Mouse (Mus musculus) CH12.LX (cell line): Measurements from ENCODE around the gene Slc7a6. TPM values are rescaled to one million over a fixed set of nuclear protein-coding genes. Genes with fewer than 3 reads are reported as not detected.

Experiments used
- DNase-seq: peaks from one replicate; pipeline ENCODE4 v3.0.0-alpha.2; 2013; ENCODE audit errors: extremely low read depth
- H3K27ac ChIP-seq: 2 replicates; pipeline ENCODE4 v1.5.1; 2012; ENCODE audit warnings: low read depth, mild to moderate bottlenecking, control low read depth, moderate library complexity; ENCODE audit not compliant: insufficient read depth
- H3K27me3 ChIP-seq: replicated peaks from 2 replicates; pipeline ENCODE3; 2012; ENCODE audit warnings: inconsistent platforms
- H3K36me3 ChIP-seq, 2 experiments: replicated peaks in 1 of 2; 2 replicates each; pipeline versions ENCODE3 to v1.6.1; 2012; ENCODE audit warnings: inconsistent platforms in 1 of 2, low read length in 1 of 2, mild to moderate bottlenecking in 1 of 2, mixed read lengths in 1 of 2, moderate library complexity in 1 of 2; ENCODE audit not compliant: control insufficient read depth in 1 of 2, insufficient read depth in 1 of 2
- H3K4me1 ChIP-seq, 2 experiments: 2 replicates each; pipeline ENCODE4 v1.6.1; 2012; ENCODE audit warnings: inconsistent platforms in 1 of 2, moderate library complexity in 1 of 2; ENCODE audit not compliant: insufficient read depth in 2 of 2, control insufficient read depth in 1 of 2
- H3K4me2 ChIP-seq: 2 replicates; pipeline ENCODE4 v1.6.1; 2012; ENCODE audit warnings: low read depth, mild to moderate bottlenecking, control low read depth; ENCODE audit not compliant: poor library complexity, insufficient read depth, severe bottlenecking
- H3K4me3 ChIP-seq, 3 experiments: fragments of 150-350 bp in 1 of 3; sonication (generic) in 1 of 3; replicated peaks in 1 of 3; 2 replicates each; pipeline versions ENCODE3 to v1.5.1; 2011 to 2012; ENCODE audit warnings: low read depth in 2 of 3, low read length in 2 of 3, mild to moderate bottlenecking in 2 of 3, moderate library complexity in 2 of 3, control low read depth in 1 of 3, improper control_type of control experiment in 1 of 3, inconsistent platforms in 1 of 3, mixed read lengths in 1 of 3; ENCODE audit not compliant: poor library complexity in 1 of 3
- H3K79me2 ChIP-seq: replicated peaks from 2 replicates; pipeline ENCODE4 v1.6.1; 2012; ENCODE audit warnings: mild to moderate bottlenecking, moderate library complexity; ENCODE audit not compliant: control insufficient read depth, poor library complexity, insufficient read depth, severe bottlenecking; ENCODE audit errors: extremely low read depth
- H3K9ac ChIP-seq: 2 replicates; pipeline ENCODE4 v1.6.1; 2012; ENCODE audit warnings: low read depth, mild to moderate bottlenecking, control low read depth, moderate library complexity; ENCODE audit not compliant: insufficient read depth
- H3K9me3 ChIP-seq: replicated peaks from 2 replicates; pipeline ENCODE3; 2012; ENCODE audit warnings: low read length, inconsistent platforms, mixed read lengths
- CHD1 ChIP-seq: IDR thresholded peaks from 2 replicates; pipeline ENCODE4 v1.6.1; 2012; ENCODE audit warnings: low read depth, low read length, improper control_type of control experiment, inconsistent platforms
- CHD2 ChIP-seq: IDR thresholded peaks from 2 replicates; pipeline ENCODE4 v1.6.1; 2011; ENCODE audit warnings: low read length, improper control_type of control experiment
- GABPA ChIP-seq: IDR thresholded peaks from 2 replicates; pipeline ENCODE4 v1.6.1; 2012; ENCODE audit warnings: low read depth, low read length, improper control_type of control experiment, inconsistent platforms; ENCODE audit not compliant: insufficient replicate concordance
- IRF4 ChIP-seq: IDR thresholded peaks from 2 replicates; pipeline ENCODE4 v1.6.1; 2014; ENCODE audit warnings: low read depth, mild to moderate bottlenecking, inconsistent platforms, low read length, improper control_type of control experiment
- JUN ChIP-seq: IDR thresholded peaks from 2 replicates; pipeline ENCODE4 v1.6.1; 2011; ENCODE audit warnings: low read depth, mild to moderate bottlenecking, low read length, improper control_type of control experiment, moderate library complexity; ENCODE audit not compliant: insufficient read depth
- JUND ChIP-seq: conservative IDR thresholded peaks from 2 replicates; pipeline ENCODE4 v1.6.1; 2011; ENCODE audit warnings: low read depth, low read length, improper control_type of control experiment
- MAFK ChIP-seq: IDR thresholded peaks from 2 replicates; pipeline ENCODE4 v1.6.1; 2011; ENCODE audit warnings: low read length, improper control_type of control experiment; ENCODE audit not compliant: insufficient replicate concordance
- MAZ ChIP-seq: IDR thresholded peaks from 2 replicates; pipeline ENCODE4 v1.6.1; 2012; ENCODE audit warnings: low read depth, mild to moderate bottlenecking, inconsistent platforms, low read length, improper control_type of control experiment, moderate library complexity
- MEF2A ChIP-seq: IDR thresholded peaks from 2 replicates; pipeline ENCODE4 v1.6.1; 2014; ENCODE audit warnings: low read depth, mild to moderate bottlenecking, inconsistent platforms, low read length, improper control_type of control experiment, borderline replicate concordance
- POLR2AphosphoS2 ChIP-seq: IDR thresholded peaks from 2 replicates; pipeline ENCODE4 v1.6.1; 2011; ENCODE audit warnings: low read depth, low read length, improper control_type of control experiment
- RAD21 ChIP-seq: IDR thresholded peaks from 2 replicates; pipeline ENCODE4 v1.6.1; 2011; ENCODE audit warnings: low read depth, mild to moderate bottlenecking, low read length, improper control_type of control experiment, moderate library complexity
- RCOR1 ChIP-seq: conservative IDR thresholded peaks from 2 replicates; pipeline ENCODE4 v1.6.1; 2012; ENCODE audit warnings: low read depth, mild to moderate bottlenecking, inconsistent platforms, low read length, improper control_type of control experiment
- SMC3 ChIP-seq: IDR thresholded peaks from 2 replicates; pipeline ENCODE4 v1.6.1; 2011; ENCODE audit warnings: low read depth, low read length, improper control_type of control experiment
- TBP ChIP-seq: conservative IDR thresholded peaks from 2 replicates; pipeline ENCODE4 v1.6.1; 2011; ENCODE audit warnings: low read depth, low read length, improper control_type of control experiment
- TCF12 ChIP-seq: IDR thresholded peaks from 2 replicates; pipeline ENCODE4 v1.6.1; 2014; ENCODE audit warnings: low read depth, mild to moderate bottlenecking, inconsistent platforms, low read length, improper control_type of control experiment
- UBTF ChIP-seq: IDR thresholded peaks from 2 replicates; pipeline ENCODE4 v1.6.1; 2012; ENCODE audit warnings: low read depth, mild to moderate bottlenecking, inconsistent platforms, low read length, improper control_type of control experiment, moderate library complexity
- USF1 ChIP-seq: IDR thresholded peaks from 2 replicates; pipeline ENCODE4 v1.6.1; 2014; ENCODE audit warnings: low read depth, mild to moderate bottlenecking, inconsistent platforms, low read length, improper control_type of control experiment
- ZC3H11A ChIP-seq: IDR thresholded peaks from 2 replicates; pipeline ENCODE4 v1.6.1; 2012; ENCODE audit warnings: low read depth, mild to moderate bottlenecking, inconsistent platforms, low read length, improper control_type of control experiment
- dilution Hi-C: fragments of 300-500 bp; cut with MboI; formaldehyde crosslinking; loops from 2 replicates; pipeline ENCODE4 v1.14.3; 2020; ENCODE audit warnings: low sequenced_read_pairs; ENCODE audit not compliant: extremely low pct_unique_long_range_greater_than_20kb, extremely low pct_ligation_motif_present
- in situ Hi-C: fragments of 300-500 bp; cut with MboI; formaldehyde crosslinking; loops from 3 replicates; pipeline ENCODE4 v1.14.3; 2019; ENCODE audit warnings: low sequenced_read_pairs, low pct_ligation_motif_present, low pct_unique_long_range_greater_than_20kb, mixed read lengths
- polyA plus RNA-seq: library from polyadenylated mRNA; unstranded; fragments of >175 nt; gene quantifications from 2 replicates; pipeline ENCODE4 v1.2.1, GENCODE M21; 2012; ENCODE audit warnings: low read depth; ENCODE audit not compliant: insufficient read length
- total RNA-seq, 2 experiments: library from RNA; depleted of rRNA; stranded (reverse); fragments of 300-350 nt in 1 of 2; fragments of >200 nt in 1 of 2; gene quantifications; 2 replicates each; pipeline ENCODE4 v1.2.3; 2012 to 2014

The Slc7a6 gene
- total and polyA plus RNA-seq, 3 experiments = 24.2 to 61.8 (median 32.6) TPM

- H3K79me2 ChIP-seq = no peaks in the 10 kb centered on the region
- H3K4me3 ChIP-seq = no peak overlapping the region
- H3K27me3 ChIP-seq = no peaks in the 10 kb centered on the region
- no peak for TF ChIP-seq ZC3H11A
- peaks cover 44 to 72% of the 10 kb centered on the region in 2 experiments for H3K36me3 ChIP-seq
- peaks cover 9% of the 10 kb centered on the region for H3K9me3 ChIP-seq
- no peak overlapping the region for H3K9ac ChIP-seq
- dilution Hi-C loops = no loop called here
- no peak for DNase-seq
- in situ Hi-C loops = no loop called here
- H3K4me1 ChIP-seq = no peaks in the 10 kb centered on the region
- H3K27ac ChIP-seq = no peak overlapping the region
- H3K4me2 ChIP-seq = no peak overlapping the region
These were observed 35.1 kb upstream of the Slc7a6 start for GRCm38 (mm10) chr8:106133526-106133925.

- Histone ChIP-seq H3K4me3 (no peak overlapping the region), H3K4me1 (no peaks in the 10 kb centered on the region), H3K36me3 (peaks cover 39 to 68% of the 10 kb centered on the region in 2 experiments), H3K27me3 (no peaks in the 10 kb centered on the region), H3K27ac (no peak overlapping the region), H3K4me2 (no peak overlapping the region), H3K79me2 (no peaks in the 10 kb centered on the region), H3K9ac (no peak overlapping the region), H3K9me3 (peaks cover 9% of the 10 kb centered on the region)
- dilution Hi-C loops (no loop called here), in situ Hi-C loops (no loop called here)
- no peak for DNase-seq
- no peak for TF ChIP-seq CHD1
- TF ChIP-seq MAFK = no peak
- TF ChIP-seq CHD2 = no peak
- TF ChIP-seq GABPA = no peak
- TF ChIP-seq UBTF = no peak
- TF ChIP-seq USF1 = no peak
- no peak for TF ChIP-seq TBP
- no peak for TF ChIP-seq JUND
- TF ChIP-seq RCOR1 = no peak
- no peak for TF ChIP-seq MAZ
- TF ChIP-seq TCF12 = no peak
- no peak for TF ChIP-seq SMC3
- TF ChIP-seq POLR2AphosphoS2 = no peak
- TF ChIP-seq MEF2A = no peak
- no peak for TF ChIP-seq JUN
- TF ChIP-seq RAD21 = no peak
- no peak for TF ChIP-seq IRF4
These were observed 34.7 kb upstream of the Slc7a6 start for GRCm38 (mm10) chr8:106133946-106134345.
